Mouse (Mus musculus) ES-E14 (cell line): ENCODE data around the gene Sstr3. TPM values are rescaled to one million over a fixed set of nuclear protein-coding genes. Genes with fewer than 3 reads are reported as not detected.
A peak's percentile ranks its signal among the peaks of the same experiment; 100 is the strongest.

Source experiments
- DNase-seq: peaks from one replicate; pipeline ENCODE4 v3.0.0-alpha.2; 2013; ENCODE audit warnings: low read depth, low spot score
- H3K27ac ChIP-seq: 2 replicates; pipeline ENCODE4 v1.5.1; 2012; ENCODE audit warnings: low read depth, mild to moderate bottlenecking, low read length, moderate library complexity, mixed read lengths; ENCODE audit not compliant: poor library complexity, insufficient read depth, severe bottlenecking
- H3K36me3 ChIP-seq: 2 replicates; pipeline ENCODE4 v1.6.1; 2012; ENCODE audit warnings: mild to moderate bottlenecking, low read length, moderate library complexity, mixed read lengths; ENCODE audit not compliant: control insufficient read depth, poor library complexity, insufficient read depth, severe bottlenecking
- H3K4me1 ChIP-seq, 2 experiments: fragments of 150-350 bp in 1 of 2; sonication (generic) in 1 of 2; 2 replicates each; pipeline ENCODE4 v1.6.1; 2012; ENCODE audit warnings: low read length in 2 of 2, mild to moderate bottlenecking in 1 of 2, mixed read lengths in 1 of 2; ENCODE audit not compliant: control insufficient read depth in 2 of 2, insufficient read depth in 2 of 2, poor library complexity in 1 of 2
- H3K4me3 ChIP-seq, 2 experiments: fragments of 150-350 bp in 1 of 2; sonication (generic) in 1 of 2; 2 replicates each; pipeline ENCODE4 v1.5.1; 2012; ENCODE audit warnings: low read length in 2 of 2, low read depth in 1 of 2, mild to moderate bottlenecking in 1 of 2, mixed read lengths in 1 of 2; ENCODE audit not compliant: insufficient read depth in 1 of 2, poor library complexity in 1 of 2, severe bottlenecking in 1 of 2
- H3K9ac ChIP-seq: 2 replicates; pipeline ENCODE4 v1.6.1; 2012; ENCODE audit warnings: low read depth, mild to moderate bottlenecking, low read length, mixed read lengths; ENCODE audit not compliant: poor library complexity, insufficient read depth, severe bottlenecking
- H3K9me3 ChIP-seq: fragments of 150-350 bp; sonication (generic); 2 replicates; pipeline ENCODE4 v1.6.1; 2012; ENCODE audit warnings: low read depth, mild to moderate bottlenecking, low read length; ENCODE audit not compliant: control insufficient read depth, insufficient read depth
- CHD2 ChIP-seq: IDR thresholded peaks from 2 replicates; pipeline ENCODE4 v1.6.1; 2014; ENCODE audit warnings: mild to moderate bottlenecking, low read depth, low read length, inconsistent platforms
- HCFC1 ChIP-seq: IDR thresholded peaks from 2 replicates; pipeline ENCODE4 v1.6.1; 2012; ENCODE audit warnings: low read length, inconsistent platforms, borderline replicate concordance; ENCODE audit not compliant: insufficient read depth
- MAFK ChIP-seq: IDR thresholded peaks from 2 replicates; pipeline ENCODE4 v1.6.1; 2014; ENCODE audit warnings: mild to moderate bottlenecking, low read depth, low read length, inconsistent platforms; ENCODE audit not compliant: insufficient read depth
- ZC3H11A ChIP-seq: IDR thresholded peaks from 2 replicates; pipeline ENCODE4 v1.6.1; 2012; ENCODE audit warnings: low read depth, mild to moderate bottlenecking, inconsistent platforms, low read length, borderline replicate concordance
- ZNF384 ChIP-seq: IDR thresholded peaks from 2 replicates; pipeline ENCODE4 v1.6.1; 2012; ENCODE audit warnings: low read depth, low read length, inconsistent platforms
- in situ Hi-C, 2 experiments: fragments of 600-800 bp; cut with MboI; formaldehyde crosslinking; loops; one replicate each; pipeline ENCODE4 v1.15.1; 2025; ENCODE audit warnings: low sequenced_read_pairs in 2 of 2, inconsistent platforms in 1 of 2; ENCODE audit not compliant: unreplicated experiment in 2 of 2
- total RNA-seq: library from RNA; depleted of rRNA; stranded (reverse); fragments of 300-350 nt; gene quantifications from 2 replicates; pipeline ENCODE4 v1.2.3, GENCODE M21; 2012

The Sstr3 gene
- total RNA-seq, 1 experiment: 0.18 TPM

GRCm38 (mm10) chr15:78548711-78549110 lies 4.2 kb upstream of the Sstr3 start:
- Histone ChIP-seq H3K9ac (no peak overlapping the region), H3K36me3 (peaks cover 3% of the 10 kb centered on the region; the same call in 1 of the 2 replicates), H3K9me3 (no peaks in the 10 kb centered on the region), H3K4me1 (peaks cover 8 to 24% of the 10 kb centered on the region in 2 experiments), H3K27ac (no peak overlapping the region), H3K4me3 (no peak overlapping the region)
- TF ChIP-seq ZNF384 (no peak), ZC3H11A (no peak)
- no peak for DNase-seq
- in situ Hi-C loops: no loop called here

- DNase-seq: no peak
- H3K4me3 ChIP-seq: no peak overlapping the region
- TF ChIP-seq ZC3H11A: no peak
- TF ChIP-seq ZNF384: no peak
- no peak for TF ChIP-seq CHD2
- no peak for TF ChIP-seq HCFC1
- TF ChIP-seq MAFK: peak; percentile 90
- H3K4me1 ChIP-seq: peaks cover 8 to 24% of the 10 kb centered on the region in 2 experiments
- peak overlapping the region; percentile 21; the same call in 1 of the 2 replicates for H3K9ac ChIP-seq
- in situ Hi-C loops: no loop called here
- H3K36me3 ChIP-seq: no peaks in the 10 kb centered on the region
- H3K27ac ChIP-seq: no peak overlapping the region
- no peaks in the 10 kb centered on the region for H3K9me3 ChIP-seq
These were observed 3.8 kb upstream of the Sstr3 start for GRCm38 (mm10) chr15:78548336-78548665.

GRCm38 (mm10) chr15:78547415-78548335 lies 3.2 kb upstream of the Sstr3 start:
- no peak for DNase-seq
- H3K4me1 ChIP-seq: peaks cover 8 to 24% of the 10 kb centered on the region in 2 experiments
- H3K36me3 ChIP-seq: no peaks in the 10 kb centered on the region
- no peak overlapping the region for H3K4me3 ChIP-seq
- TF ChIP-seq ZC3H11A: peak; percentile 52; the same call in 1 of the 2 replicates
- no peak for TF ChIP-seq ZNF384
- peak overlapping the region; percentile 21; the same call in 1 of the 2 replicates for H3K9ac ChIP-seq
- H3K9me3 ChIP-seq: no peaks in the 10 kb centered on the region
- H3K27ac ChIP-seq: peak overlapping the region; percentile 37; the same call in 1 of the 2 replicates
- in situ Hi-C loops: no loop called here

GRCm38 (mm10) chr15:78546060-78546459 lies 1.6 kb upstream of the Sstr3 start:
- TF ChIP-seq ZC3H11A (no peak), MAFK (no peak), HCFC1 (no peak), ZNF384 (no peak), CHD2 (no peak)
- peaks cover 8 to 24% of the 10 kb centered on the region in 2 experiments for H3K4me1 ChIP-seq

More at GRCm38 (mm10) chr15:78546060-78546459, 1.6 kb upstream of the Sstr3 start:
- no peak overlapping the region for H3K27ac ChIP-seq
- H3K9me3 ChIP-seq: no peaks in the 10 kb centered on the region
- no peaks in the 10 kb centered on the region for H3K36me3 ChIP-seq
- H3K9ac ChIP-seq: no peak overlapping the region
- in situ Hi-C loops: no loop called here
- no peak for DNase-seq
- no peak overlapping the region for H3K4me3 ChIP-seq
